Mouse (Mus musculus) hindlimb bud, embryonic 11.5 days (tissue): ENCODE measurements around the gene BB287469.
"Not testable (repeated sequence)": the region's sequence is repeated elsewhere in the genome, so short reads cannot be mapped to it uniquely, and the experiment has no call there.

Source experiments
- DNase-seq: peaks from one replicate; pipeline ENCODE4 v3.0.0-alpha.2; 2012; ENCODE audit warnings: low read depth, low spot score; ENCODE audit errors: extremely low spot score

The BB287469 gene

GRCm38 (mm10) chr12:87816277-87816676 is at the start of gene BB287469:
Gene BB287469, plus strand, starts transcription at chr12:87816577.
- DNase-seq = not testable (repeated sequence)

GRCm38 (mm10) chr12:87775655-87776054 is 40.7 kb upstream of the BB287469 start, which contains the start of gene Gm21319:
Gene Gm21319, minus strand, starts transcription at chr12:87775755.
- DNase-seq = not testable (repeated sequence)

- DNase-seq = not testable (repeated sequence)
These were observed 21.2 kb upstream of the BB287469 start, which contains the start of gene Gm21936 for GRCm38 (mm10) chr12:87795212-87795611. Gene Gm21936, plus strand, starts transcription at chr12:87795512.

DNA sequence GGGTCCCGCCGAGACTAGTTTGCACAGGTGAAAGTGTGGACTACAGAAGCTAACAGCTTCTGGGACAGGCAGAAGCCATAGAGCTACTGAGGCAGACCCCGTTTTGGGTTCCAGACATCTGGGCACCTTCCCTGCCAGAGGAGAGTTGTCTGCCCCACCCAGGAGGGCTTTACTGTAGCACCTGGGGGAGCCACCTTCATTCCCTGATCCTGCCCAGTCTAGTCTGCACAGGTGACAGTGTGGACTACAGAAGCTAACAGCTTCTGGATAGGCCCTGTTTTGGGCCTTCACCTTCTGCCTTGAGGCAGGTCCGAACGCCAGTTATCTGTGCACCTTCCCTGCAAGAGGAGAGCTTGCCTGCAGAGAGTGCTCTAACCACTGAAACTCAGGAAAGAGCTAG is 18.4 kb upstream of the BB287469 start:
- not testable (repeated sequence) for DNase-seq

DNA sequence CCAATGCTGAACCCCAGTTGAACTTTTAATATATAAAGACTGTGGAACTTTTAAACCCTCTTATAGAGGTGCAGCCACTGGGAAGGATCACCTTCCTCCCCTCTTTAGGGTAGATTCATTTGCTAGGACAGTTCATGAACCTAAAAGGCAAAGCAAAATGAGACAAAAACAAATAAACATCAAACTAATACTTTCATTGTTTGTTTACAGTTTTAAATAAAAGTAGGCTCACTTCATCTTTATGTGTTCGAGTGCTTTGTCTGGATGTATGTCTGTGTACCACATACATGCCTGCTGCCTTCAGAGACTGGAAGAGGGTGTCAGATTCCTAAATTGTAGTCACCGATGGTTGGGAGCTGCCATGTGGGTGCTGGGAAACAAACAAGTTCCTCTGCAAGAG is 25.9 kb downstream of the BB287469 start, which contains the start of gene Gm2001:
Gene Gm2001, minus strand, starts transcription at position 101 of the 400 bp plus-strand sequence.
- not testable (repeated sequence) for DNase-seq

DNA sequence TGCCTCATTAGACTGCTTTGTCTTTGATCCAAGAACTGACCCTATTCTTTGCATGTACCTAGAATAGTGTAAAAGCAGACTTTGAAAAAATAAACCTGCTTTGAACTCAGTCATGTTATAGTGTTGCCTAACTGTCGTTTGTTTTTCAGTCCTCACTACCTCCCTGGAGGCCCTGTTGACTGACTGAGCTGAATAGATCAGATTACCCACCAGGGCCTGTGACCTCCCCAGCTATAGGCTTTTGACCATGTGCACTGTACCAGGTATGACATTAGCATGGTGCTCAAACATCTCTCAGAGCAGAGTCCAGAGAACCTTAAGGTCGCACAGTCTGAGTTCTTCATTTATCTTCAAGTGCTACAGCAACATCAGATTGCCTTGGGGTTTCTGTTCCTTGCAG is 34.3 kb downstream of the BB287469 start:
- DNase-seq = not testable (repeated sequence)

GRCm38 (mm10) chr12:87856067-87856466 is 39.7 kb downstream of the BB287469 start:
- DNase-seq = not testable (repeated sequence)

- not testable (repeated sequence) for DNase-seq
These were observed 45.6 kb downstream of the BB287469 start for GRCm38 (mm10) chr12:87861740-87862692.

DNA sequence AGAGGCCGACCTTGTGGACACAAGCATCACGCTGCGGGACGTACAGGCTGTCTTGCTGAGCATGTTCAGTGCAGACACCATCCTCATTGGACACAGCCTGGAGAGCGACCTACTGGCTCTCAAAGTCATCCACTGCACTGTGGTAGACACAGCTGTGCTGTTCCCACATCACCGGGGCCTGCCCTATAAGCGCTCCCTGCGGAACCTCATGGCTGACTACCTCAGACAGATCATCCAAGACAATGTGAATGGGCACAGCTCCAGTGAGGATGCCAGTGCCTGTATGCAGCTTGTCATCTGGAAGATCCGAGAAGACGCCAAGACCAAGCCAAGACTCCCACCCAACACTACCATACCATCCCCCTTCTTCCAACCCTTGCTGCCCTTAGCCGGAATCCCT is 47.3 kb downstream of the BB287469 start:
- not testable (repeated sequence) for DNase-seq

GRCm38 (mm10) chr12:87864048-87864447 is 47.7 kb downstream of the BB287469 start:
- not testable (repeated sequence) for DNase-seq
